Mouse (Mus musculus) fibroblast of lung, adult 2 months (primary cell): ENCODE data around the gene Il27ra.
A peak's percentile ranks its signal among the peaks of the same experiment; 100 is the strongest.

Experiments used
- DNase-seq: peaks from one replicate; pipeline ENCODE4 v3.0.0-alpha.2; 2011; ENCODE audit warnings: low read depth

The Il27ra gene

GRCm38 (mm10) chr8:84065457-84066072 is 23.2 kb upstream of the Il27ra start:
- DNase-seq: no peak

- DNase-seq: no peak
These were observed 22.6 kb upstream of the Il27ra start, which contains the start of gene Gm10643 for GRCm38 (mm10) chr8:84065037-84065436. Gm10643 (minus strand) TSS chr8:84065137.

DNA sequence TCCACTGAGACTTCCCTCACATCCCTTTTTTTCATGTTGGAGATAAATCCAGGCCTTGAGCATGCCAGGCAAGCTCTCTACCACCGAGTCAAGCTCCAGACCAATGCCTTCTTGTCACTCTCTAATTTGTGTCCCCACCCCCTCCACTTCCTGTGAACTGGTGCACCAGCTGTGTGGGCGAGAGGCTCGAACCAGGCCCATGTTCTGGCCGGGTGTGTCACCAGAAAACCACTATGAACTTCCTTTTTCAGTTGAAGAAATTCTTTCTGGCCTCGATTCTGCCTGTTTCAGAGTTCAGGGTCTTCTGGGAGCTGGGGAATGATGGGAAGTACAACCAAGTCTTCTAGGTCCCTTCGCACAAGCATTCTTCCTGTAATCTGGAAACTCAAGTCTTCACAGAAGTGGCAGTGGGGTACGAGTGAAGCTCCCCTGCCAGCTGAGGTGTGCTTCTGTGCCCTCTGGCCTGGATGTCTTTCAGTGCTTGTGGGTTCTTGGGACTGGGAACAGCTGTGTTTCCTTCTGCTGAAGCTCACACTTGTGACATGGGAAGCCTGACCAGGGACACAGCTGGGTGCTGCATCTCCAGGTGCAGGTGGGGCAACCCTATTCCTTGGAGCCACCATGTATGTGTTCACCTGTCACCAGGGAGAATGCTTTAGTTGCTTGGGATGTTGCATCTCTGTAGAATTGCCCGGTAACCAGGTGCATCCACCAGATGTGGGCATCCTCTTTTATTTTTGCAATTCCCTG is 21.6 kb upstream of the Il27ra start:
- DNase-seq: no peak

- DNase-seq: no peak
These were observed 17.9 kb upstream of the Il27ra start for GRCm38 (mm10) chr8:84060245-84060644.

- DNase-seq: no peak
These were observed 16.8 kb upstream of the Il27ra start for GRCm38 (mm10) chr8:84059226-84059625.

DNA sequence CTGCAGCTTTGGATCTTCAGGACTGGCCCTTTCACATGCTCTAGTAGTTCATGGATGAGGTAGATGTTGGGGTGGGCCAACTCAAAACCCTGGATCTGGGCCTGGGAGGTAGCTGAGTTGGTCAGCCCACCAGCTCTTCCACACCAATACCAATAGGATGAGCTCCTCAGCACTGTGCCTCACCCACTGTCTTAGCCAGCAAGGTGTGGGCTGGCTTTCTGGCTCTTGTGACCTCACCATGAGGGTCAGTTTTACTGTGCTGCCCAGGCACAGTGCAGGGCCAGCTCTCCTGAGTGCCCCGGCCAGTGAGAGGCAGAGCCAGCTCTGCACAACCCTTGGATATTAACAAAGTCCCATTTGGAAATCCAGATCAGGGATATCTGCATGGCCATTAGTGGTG is 15.4 kb upstream of the Il27ra start:
- no peak for DNase-seq

DNA sequence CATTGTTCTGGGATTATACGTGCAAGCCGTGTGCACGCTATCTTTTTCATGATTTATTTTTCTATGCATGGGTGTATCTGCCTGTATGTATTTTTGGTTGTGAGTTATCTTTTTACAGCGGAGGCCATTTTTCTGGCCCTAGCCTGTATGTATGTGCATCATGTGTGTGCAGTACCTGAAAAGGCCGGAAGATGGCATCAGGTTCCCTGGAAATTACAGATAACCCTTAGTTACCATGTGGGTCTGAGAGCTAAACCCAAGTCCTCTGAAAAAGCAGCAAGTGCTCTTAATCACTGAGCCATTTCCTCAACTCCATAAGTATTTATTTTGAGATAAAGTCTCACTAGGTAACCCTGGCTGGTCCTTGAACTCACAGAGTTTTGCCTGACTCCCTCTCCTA is 10.8 kb upstream of the Il27ra start:
- DNase-seq: no peak

DNA sequence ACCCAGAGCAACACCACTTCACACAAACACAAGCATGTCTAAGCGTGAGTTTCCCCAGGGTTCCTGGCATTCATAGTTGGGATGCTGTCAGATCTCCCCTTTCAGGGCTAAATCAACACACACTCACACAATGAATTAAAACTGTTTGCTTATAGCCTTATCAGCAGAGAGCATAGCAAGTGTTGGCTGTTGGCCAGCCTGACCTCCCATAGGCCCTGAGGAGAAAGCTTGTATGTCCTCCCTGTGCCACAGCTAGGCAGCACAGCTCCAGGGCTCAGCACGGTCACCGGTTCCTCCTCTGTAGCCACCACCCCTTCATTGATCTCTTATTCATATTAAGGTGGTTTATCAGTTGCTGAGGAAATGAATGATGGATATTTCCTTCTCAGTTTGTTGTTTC is 10.4 kb upstream of the Il27ra start:
- DNase-seq: no peak

- DNase-seq: no peak
These were observed 5.8 kb upstream of the Il27ra start for GRCm38 (mm10) chr8:84048171-84048570.

- no peak for DNase-seq
These were observed 4.1 kb upstream of the Il27ra start for GRCm38 (mm10) chr8:84046505-84046904.

DNA sequence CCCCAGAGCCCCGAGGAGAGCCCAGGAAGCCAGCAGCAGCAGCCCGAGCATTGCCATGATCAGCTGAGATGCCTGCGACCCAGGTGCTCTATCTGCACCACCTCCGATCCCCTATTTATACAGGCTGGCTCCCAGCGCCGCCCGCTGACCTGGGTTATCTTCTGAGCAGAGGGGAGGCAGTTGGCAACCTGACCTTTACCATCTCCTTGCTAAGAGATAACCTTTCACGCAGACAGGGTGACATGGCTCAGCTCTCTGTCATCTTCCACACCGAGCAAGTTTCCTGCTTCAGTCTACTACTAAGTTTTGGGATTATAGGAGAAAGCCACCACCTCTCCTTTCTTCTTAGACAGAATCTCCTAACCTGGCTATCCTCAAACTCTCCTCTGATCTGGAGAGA is 2.5 kb upstream of the Il27ra start, which contains the start of gene Rln3:
TSS of gene Rln3 (minus strand) at position 101 of the 400 bp plus-strand sequence.
- no peak for DNase-seq

- no peak for DNase-seq
These were observed 1.7 kb upstream of the Il27ra start for GRCm38 (mm10) chr8:84044103-84044502.

- DNase-seq: no peak
These were observed 556 bp upstream of the Il27ra start for GRCm38 (mm10) chr8:84042948-84043342.

DNA sequence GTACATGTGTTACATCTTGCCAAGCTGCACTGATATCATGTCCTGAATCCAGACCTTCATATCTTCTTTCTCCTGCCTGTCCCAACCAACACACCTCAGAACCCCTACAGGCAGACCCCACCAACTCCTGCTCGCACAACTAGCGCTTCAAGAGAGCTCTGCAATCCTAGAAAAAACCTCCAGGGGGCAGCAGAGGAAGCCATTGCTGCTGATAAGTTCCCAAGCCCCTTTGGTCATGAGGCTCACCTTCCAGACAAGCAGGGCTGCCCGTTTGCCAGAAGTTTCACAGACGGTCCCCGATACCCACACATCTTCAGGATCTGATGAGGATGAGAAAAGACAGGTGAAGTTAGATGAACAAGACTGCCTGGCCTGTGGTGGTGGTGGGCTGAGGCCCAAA is 3.3 kb downstream of the Il27ra start:
- peak; percentile 44 for DNase-seq

DNA sequence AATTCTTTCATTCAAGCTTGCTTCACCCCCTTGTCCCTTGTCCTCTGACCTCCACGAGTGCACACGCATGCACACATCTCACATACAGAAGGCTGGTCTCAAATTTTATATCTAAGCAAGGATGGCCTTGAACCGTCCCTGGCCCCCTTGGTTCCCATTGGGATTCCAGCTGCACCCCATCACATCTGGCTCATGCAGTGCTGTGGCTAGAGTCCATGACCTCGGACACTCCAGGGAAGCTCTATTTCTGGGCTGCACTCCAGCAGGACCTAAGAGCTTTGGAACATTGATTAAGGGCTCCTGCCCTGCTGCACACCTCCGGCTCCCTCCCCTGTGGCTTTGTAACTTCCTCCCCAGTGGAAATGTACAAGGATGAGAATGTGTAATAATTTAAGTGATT is 4.4 kb downstream of the Il27ra start:
- DNase-seq: no peak

GRCm38 (mm10) chr8:84032777-84033176 is 9.6 kb downstream of the Il27ra start:
- DNase-seq: peak; percentile 62

DNA sequence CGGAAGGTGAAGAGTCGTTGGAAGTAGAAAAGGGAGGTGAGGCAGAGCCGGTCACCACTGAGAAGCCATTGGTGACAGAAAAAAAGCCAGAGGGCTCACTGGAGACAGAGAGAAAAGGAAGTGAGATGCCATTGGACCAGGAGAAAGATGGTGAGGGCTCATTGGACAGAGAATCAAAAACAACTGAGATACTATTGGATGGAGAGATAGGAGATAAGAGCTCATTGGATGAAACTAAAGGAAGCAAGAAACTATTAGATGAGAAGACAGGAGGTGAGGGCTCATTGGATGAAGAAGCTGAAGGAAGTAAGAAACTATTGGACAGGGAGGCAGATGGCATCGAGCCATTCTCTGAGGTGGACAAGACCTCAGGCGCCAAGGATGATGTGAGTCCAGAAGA is 13.1 kb downstream of the Il27ra start:
- no peak for DNase-seq

DNA sequence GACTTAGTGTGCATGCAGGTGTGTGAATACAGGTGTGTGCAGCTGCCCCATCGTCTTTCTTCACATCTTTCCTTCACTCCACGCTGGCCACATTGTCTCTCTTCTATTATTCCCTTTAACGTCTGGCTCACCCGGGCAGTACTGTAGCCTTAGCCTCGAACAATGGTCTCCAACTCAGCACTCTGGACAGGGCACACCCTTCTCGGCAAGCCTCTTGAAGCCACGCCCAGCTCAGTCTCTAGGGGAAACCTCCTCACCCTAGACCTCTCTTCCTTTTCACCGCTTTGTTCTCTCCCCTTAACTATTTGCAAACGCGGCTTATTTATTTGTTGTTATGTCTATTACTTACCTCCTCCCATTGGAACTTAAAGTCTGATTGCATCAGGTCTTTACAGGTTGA is 14.9 kb downstream of the Il27ra start:
- no peak for DNase-seq

GRCm38 (mm10) chr8:84025863-84026262 is 16.5 kb downstream of the Il27ra start:
- DNase-seq: no peak

GRCm38 (mm10) chr8:84024171-84024570 is 18.2 kb downstream of the Il27ra start:
- no peak for DNase-seq

- no peak for DNase-seq
These were observed 18.8 kb downstream of the Il27ra start for GRCm38 (mm10) chr8:84023631-84024030.

- DNase-seq: no peak
These were observed 19.3 kb downstream of the Il27ra start for GRCm38 (mm10) chr8:84023085-84023484.

DNA sequence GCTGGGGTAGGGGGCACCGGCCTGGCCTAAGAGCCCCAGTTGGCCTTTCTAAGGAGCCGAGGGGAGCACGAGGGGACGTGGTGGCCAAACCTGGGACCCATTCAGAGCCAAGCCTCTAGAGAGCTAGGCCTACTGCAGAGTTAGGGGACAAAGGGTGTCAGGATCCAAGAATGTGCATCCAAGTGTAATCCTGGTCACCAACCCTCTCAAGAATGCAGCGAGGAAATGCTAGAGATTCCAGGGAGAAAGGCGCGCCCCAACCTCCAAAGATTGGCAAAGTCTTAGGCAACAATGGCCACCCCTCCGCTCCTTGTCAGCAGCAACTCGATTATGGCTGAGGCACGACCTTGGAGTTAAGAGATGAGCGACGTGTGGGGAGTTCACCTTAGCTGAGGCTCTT is 20.8 kb downstream of the Il27ra start:
- no peak for DNase-seq

GRCm38 (mm10) chr8:84021096-84021495 is 21.3 kb downstream of the Il27ra start, which contains the start of gene Palm3:
Palm3 (plus strand) TSS chr8:84021471.
- no peak for DNase-seq
